Mouse (Mus musculus) thymus, adult 2 months (tissue): ENCODE results near the gene Olfr1150-ps1. TPM values are rescaled to one million over a fixed set of nuclear protein-coding genes. Genes with fewer than 3 reads are reported as not detected.

Source experiments
- DNase-seq: peaks from one replicate; pipeline ENCODE4 v3.0.0; 2021
- H3K27ac ChIP-seq: fragments of 200-500 bp; 2 replicates; pipeline ENCODE4 v1.5.1; 2012; ENCODE audit warnings: low read length, control low read depth; ENCODE audit not compliant: control insufficient read depth, insufficient read depth
- H3K27me3 ChIP-seq: fragments of 200-500 bp; 2 replicates; pipeline ENCODE4 v1.6.1; 2012; ENCODE audit warnings: mild to moderate bottlenecking, low read length, moderate library complexity, mixed read lengths; ENCODE audit not compliant: control insufficient read depth, insufficient read depth
- H3K36me3 ChIP-seq: fragments of 200-500 bp; 2 replicates; pipeline ENCODE4 v1.6.1; 2012; ENCODE audit warnings: mild to moderate bottlenecking, low read length, moderate library complexity; ENCODE audit not compliant: control insufficient read depth, insufficient read depth
- H3K4me1 ChIP-seq: fragments of 200-500 bp; replicated peaks from 2 replicates; pipeline ENCODE4 v1.6.1; 2012; ENCODE audit warnings: low read length; ENCODE audit not compliant: control insufficient read depth, insufficient read depth
- H3K4me3 ChIP-seq: fragments of 200-500 bp; 2 replicates; pipeline ENCODE4 v1.5.1; 2012; ENCODE audit warnings: mild to moderate bottlenecking, low read length, control low read depth, moderate library complexity; ENCODE audit not compliant: control insufficient read depth, insufficient read depth
- CTCF ChIP-seq: fragments of 200-500 bp; IDR thresholded peaks from 2 replicates; pipeline ENCODE4 v1.5.1; 2012; ENCODE audit warnings: mild to moderate bottlenecking, control low read depth, low read length, moderate library complexity, borderline replicate concordance; ENCODE audit not compliant: control insufficient read depth, poor library complexity, insufficient read depth; ENCODE audit errors: extremely low read depth
- POLR2A ChIP-seq: fragments of 200-500 bp; IDR thresholded peaks from 2 replicates; pipeline ENCODE4 v1.6.1; 2012; ENCODE audit warnings: mild to moderate bottlenecking, low read length, control low read depth, moderate library complexity; ENCODE audit not compliant: control insufficient read depth, poor library complexity, insufficient read depth; ENCODE audit errors: extremely low read depth
- WGBS: fragments of 180-500 bp; shearing (Covaris S2); methylation state at CpG from one replicate; pipeline ENCODE4 v1.1.7; 2018; 5-methylcytosine and 5-hydroxymethylcytosine counted together
- polyA plus RNA-seq: library from polyadenylated mRNA; depleted of rRNA; stranded (reverse); fragments of >200 nt; gene quantifications from 2 replicates; pipeline ENCODE4 v1.2.3, GENCODE M21; 2012; rRNA removed

The Olfr1150-ps1 gene
- polyA plus RNA-seq = not detected in 2 replicates

DNA sequence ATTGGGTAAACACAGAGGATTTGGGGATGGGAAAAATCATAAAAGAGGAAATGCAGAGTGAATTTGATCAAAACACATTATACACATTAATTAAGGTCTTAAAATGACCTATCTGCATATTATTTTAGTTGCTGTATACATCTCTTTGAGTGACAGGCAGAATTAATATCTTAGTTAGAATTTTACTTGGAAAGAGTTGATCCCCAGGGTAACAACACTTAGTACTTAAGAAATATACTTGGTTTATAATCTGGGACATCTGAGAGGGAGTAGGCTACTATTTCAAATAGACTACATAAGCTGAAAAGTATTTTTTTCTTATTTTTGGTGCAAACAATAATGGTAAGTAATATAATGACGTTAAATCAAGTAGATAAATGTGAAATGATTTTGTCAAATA lies at the start of gene Olfr1150-ps1:
TSS of gene Olfr1150-ps1 (plus strand) at position 301 of the 400 bp plus-strand sequence.
- Histone ChIP-seq H3K4me3 (no peak within 1 kb of the TSS), H3K27ac (no peak within 1 kb of the TSS), H3K27me3 (no peaks in the 10 kb centered on the region), H3K36me3 (no peaks in the 10 kb centered on the region), H3K4me1 (no peaks in the 10 kb centered on the region)
- 80% methylated on average over 1 of the region's 1 CpGs for WGBS
- TF ChIP-seq POLR2A (no peak), CTCF (no peak)
- DNase-seq = no peak

DNA sequence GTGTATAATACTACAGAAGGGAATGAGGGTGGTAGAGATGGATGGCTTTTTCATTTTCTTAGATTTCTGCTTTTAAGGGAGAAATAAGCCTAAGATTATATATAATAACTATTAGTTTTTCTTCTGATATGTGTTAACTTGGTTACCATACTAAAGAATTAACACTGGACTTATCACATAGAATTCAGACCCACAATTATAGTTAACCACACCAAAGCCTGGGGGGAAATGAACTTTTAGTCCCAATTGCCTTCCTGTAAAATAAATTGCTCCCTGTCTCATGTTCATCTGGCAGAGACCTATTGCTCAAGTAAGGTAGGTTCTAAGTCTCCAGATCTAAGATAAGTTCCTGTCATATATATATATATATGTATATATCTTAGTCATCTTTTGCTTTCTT lies 43.5 kb upstream of the Olfr1150-ps1 start, which contains the start of gene Olfr1143:
TSS of gene Olfr1143 (plus strand) at position 301 of the 400 bp plus-strand sequence.
- no peak within 1 kb of the TSS for H3K27ac ChIP-seq
- H3K27me3 ChIP-seq = no peaks in the 10 kb centered on the region
- TF ChIP-seq POLR2A (no peak), CTCF (no peak)
- DNase-seq = no peak
- no peaks in the 10 kb centered on the region for H3K4me1 ChIP-seq
- no peak within 1 kb of the TSS for H3K4me3 ChIP-seq
- no peaks in the 10 kb centered on the region for H3K36me3 ChIP-seq

DNA sequence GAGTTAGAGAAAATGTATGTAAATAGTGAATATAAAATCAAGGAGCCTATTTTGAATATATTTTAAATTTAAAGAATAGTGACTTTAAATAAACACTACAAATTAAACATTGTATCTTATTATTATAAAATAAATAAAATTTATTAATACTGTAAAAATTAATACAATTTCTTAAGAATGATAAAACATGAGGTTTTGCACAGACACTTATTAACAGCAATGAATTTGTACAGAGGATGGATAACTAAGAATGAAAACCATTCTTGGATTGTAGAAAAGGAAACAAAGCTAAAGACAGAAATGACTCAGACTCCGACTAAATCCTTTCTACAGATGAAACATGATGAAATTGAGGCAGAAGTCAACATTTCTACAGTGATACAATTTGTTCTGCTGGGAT lies 34.3 kb upstream of the Olfr1150-ps1 start, which contains the start of gene Olfr1145:
TSS of gene Olfr1145 (plus strand) at position 301 of the 400 bp plus-strand sequence.
- WGBS = 67% methylated on average over 1 of the region's 1 CpGs
- no peak within 1 kb of the TSS for H3K4me3 ChIP-seq
- no peak for DNase-seq
- H3K27me3 ChIP-seq = no peaks in the 10 kb centered on the region
- H3K4me1 ChIP-seq = no peaks in the 10 kb centered on the region
- no peak within 1 kb of the TSS for H3K27ac ChIP-seq
- no peak for TF ChIP-seq CTCF
- no peak for TF ChIP-seq POLR2A
- no peaks in the 10 kb centered on the region for H3K36me3 ChIP-seq

DNA sequence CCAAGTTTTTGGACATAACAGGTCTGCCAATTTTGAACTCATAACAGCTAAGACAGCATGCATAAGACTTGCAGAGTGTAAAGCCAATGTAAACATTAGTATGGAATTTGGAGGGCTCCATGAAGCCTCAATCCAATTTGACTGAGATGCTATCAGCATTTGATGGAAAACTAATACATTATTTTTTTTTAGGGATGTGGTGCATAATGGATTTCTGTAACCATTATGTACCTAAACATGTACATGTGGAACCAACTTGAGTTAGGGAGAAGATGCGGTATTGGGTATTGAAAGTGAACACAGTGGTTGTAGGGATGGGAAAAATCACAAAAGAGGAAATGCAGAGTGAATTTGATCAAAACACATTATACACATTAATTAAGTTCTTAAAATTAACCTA lies 13.6 kb upstream of the Olfr1150-ps1 start, which contains the start of gene Olfr1148:
TSS of gene Olfr1148 (plus strand) at position 301 of the 400 bp plus-strand sequence.
- no peaks in the 10 kb centered on the region for H3K27me3 ChIP-seq
- no peak within 1 kb of the TSS for H3K27ac ChIP-seq
- DNase-seq = no peak
- TF ChIP-seq POLR2A = no peak
- TF ChIP-seq CTCF = no peak
- WGBS = 91% methylated on average over 1 of the region's 1 CpGs
- H3K36me3 ChIP-seq = no peaks in the 10 kb centered on the region
- H3K4me1 ChIP-seq = no peaks in the 10 kb centered on the region
- H3K4me3 ChIP-seq = no peak within 1 kb of the TSS

- no peaks in the 10 kb centered on the region for H3K27me3 ChIP-seq
- no peaks in the 10 kb centered on the region for H3K4me1 ChIP-seq
- H3K27ac ChIP-seq = no peak within 1 kb of the TSS
- DNase-seq = no peak
- TF ChIP-seq POLR2A = no peak
- TF ChIP-seq CTCF = no peak
- WGBS = 82% methylated on average over 1 of the region's 1 CpGs
- no peak within 1 kb of the TSS for H3K4me3 ChIP-seq
- no peaks in the 10 kb centered on the region for H3K36me3 ChIP-seq
Observed at GRCm38 (mm10) chr2:87855562-87855961, 11.8 kb downstream of the Olfr1150-ps1 start, which contains the start of gene Olfr1151. Olfr1151 (plus strand) TSS chr2:87855862.

- H3K27me3 ChIP-seq = no peaks in the 10 kb centered on the region
- TF ChIP-seq CTCF = no peak
- TF ChIP-seq POLR2A = no peak
- no peaks in the 10 kb centered on the region for H3K4me1 ChIP-seq
- no peak for DNase-seq
- no peak within 1 kb of the TSS for H3K27ac ChIP-seq
- H3K36me3 ChIP-seq = no peaks in the 10 kb centered on the region
- H3K4me3 ChIP-seq = no peak within 1 kb of the TSS
Observed at GRCm38 (mm10) chr2:87866192-87866591, 22.4 kb downstream of the Olfr1150-ps1 start, which contains the start of gene Olfr1152. Olfr1152 (plus strand) TSS chr2:87866492.

DNA sequence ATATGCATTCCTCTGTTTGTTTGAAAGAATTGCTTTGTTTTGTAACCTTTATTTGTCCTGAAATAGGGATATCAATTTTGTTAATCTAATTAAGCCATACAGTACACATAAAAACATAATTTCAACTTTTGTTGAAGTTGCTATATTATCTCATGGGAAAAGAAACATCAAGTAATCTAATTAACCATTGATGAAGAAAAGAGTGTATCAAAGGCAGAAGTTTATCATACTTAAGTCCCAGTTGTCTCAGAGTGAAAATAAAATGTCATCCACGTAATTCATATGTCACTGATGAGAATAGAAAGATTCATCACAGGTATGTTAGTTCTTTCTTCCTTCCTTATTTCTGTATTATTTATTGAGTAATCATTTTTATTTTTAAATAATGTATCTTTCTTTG lies 50.9 kb downstream of the Olfr1150-ps1 start, which contains the start of gene Olfr1153:
TSS of gene Olfr1153 (plus strand) at position 301 of the 400 bp plus-strand sequence.
- 78% methylated on average over 1 of the region's 1 CpGs for WGBS

More for the DNA sequence above, 50.9 kb downstream of the Olfr1150-ps1 start, which contains the start of gene Olfr1153:
- TF ChIP-seq POLR2A (no peak), CTCF (no peak)
- no peak within 1 kb of the TSS for H3K4me3 ChIP-seq
- DNase-seq = no peak
- H3K4me1 ChIP-seq = no peaks in the 10 kb centered on the region
- H3K27me3 ChIP-seq = no peaks in the 10 kb centered on the region
- H3K27ac ChIP-seq = no peak within 1 kb of the TSS
- no peaks in the 10 kb centered on the region for H3K36me3 ChIP-seq
